Mouse (Mus musculus): ENCODE results near the gene Gm11492. TPM values are rescaled to one million over a fixed set of nuclear protein-coding genes. Genes with fewer than 3 reads are reported as not detected.

The Gm11492 gene
- total and polyA plus RNA-seq, 2 experiments from 2014 or later, result not detected

- ATAC-seq, result no peak
- DNase-seq (ENCODE audit: low spot score), result peak; percentile 7
- Histone ChIP-seq H3K36me3 (ENCODE audit: insufficient read depth, low read length) (no peaks in the 10 kb centered on the region), H3K27ac (no peak overlapping the region), H3K9me3 (ENCODE audit: low read length) (no peaks in the 10 kb centered on the region), H3K4me3 (ENCODE audit: low read length) (no peak overlapping the region), H3K4me1 (ENCODE audit: insufficient read depth, low read length) (no peaks in the 10 kb centered on the region), H3K27me3 (ENCODE audit: insufficient read depth, low read length) (no peaks in the 10 kb centered on the region), H3K4me2 (ENCODE audit: low read depth, low read length) (no peak overlapping the region), H3K9ac (replicated peaks; ENCODE audit: low read length) (no peak overlapping the region)
- 54% methylated on average over 6 of the region's 6 CpGs for WGBS
- TF ChIP-seq CTCF (IDR thresholded peaks at IDR 0.05; ENCODE audit: low read depth), result no peak
These were observed 34.8 kb upstream of the Gm11492 start for GRCm38 (mm10) chr11:87531695-87532094.

GRCm38 (mm10) chr11:87542285-87542684 lies 24.2 kb upstream of the Gm11492 start:
- Histone ChIP-seq H3K27ac (no peak overlapping the region), H3K9me3 (ENCODE audit: low read length) (no peaks in the 10 kb centered on the region), H3K36me3 (ENCODE audit: insufficient read depth, low read length) (no peaks in the 10 kb centered on the region), H3K4me2 (ENCODE audit: low read depth, low read length) (no peak overlapping the region), H3K9ac (replicated peaks; ENCODE audit: low read length) (no peak overlapping the region), H3K27me3 (ENCODE audit: insufficient read depth, low read length) (no peaks in the 10 kb centered on the region), H3K4me3 (ENCODE audit: low read length) (no peak overlapping the region), H3K4me1 (ENCODE audit: insufficient read depth, low read length) (peaks cover 3% of the 10 kb centered on the region; the same call in 1 of the 2 replicates)
- 40% methylated on average over 8 of the region's 8 CpGs for WGBS
- TF ChIP-seq CTCF (IDR thresholded peaks at IDR 0.05; ENCODE audit: low read depth), result no peak
- no peak for DNase-seq (ENCODE audit: low spot score)
- ATAC-seq, result no peak

- peak; percentile 34 for DNase-seq (ENCODE audit: low spot score)
- no peak for TF ChIP-seq CTCF (IDR thresholded peaks at IDR 0.05; ENCODE audit: low read depth)
- 30% methylated on average over 3 of the region's 3 CpGs for WGBS
These were observed 23.5 kb upstream of the Gm11492 start for GRCm38 (mm10) chr11:87542906-87543305.

GRCm38 (mm10) chr11:87553342-87553741 lies 13.1 kb upstream of the Gm11492 start:
- no peak overlapping the region for H3K9ac ChIP-seq (replicated peaks; ENCODE audit: low read length)
- ATAC-seq (no peak), DNase-seq (ENCODE audit: low spot score) (no peak)
- no peaks in the 10 kb centered on the region for H3K9me3 ChIP-seq (ENCODE audit: low read length)
- H3K27me3 ChIP-seq (ENCODE audit: insufficient read depth, low read length), result no peaks in the 10 kb centered on the region
- H3K4me2 ChIP-seq (ENCODE audit: low read depth, low read length), result no peak overlapping the region
- no peaks in the 10 kb centered on the region for H3K4me1 ChIP-seq (ENCODE audit: insufficient read depth, low read length)
- H3K36me3 ChIP-seq (ENCODE audit: insufficient read depth, low read length), result no peaks in the 10 kb centered on the region
- TF ChIP-seq CTCF (IDR thresholded peaks at IDR 0.05; ENCODE audit: low read depth), result no peak
- H3K27ac ChIP-seq, result no peak overlapping the region
- 76% methylated on average over 4 of the region's 4 CpGs for whole genome bisulfite sequencing
- no peak overlapping the region for H3K4me3 ChIP-seq (ENCODE audit: low read length)

More at GRCm38 (mm10) chr11:87542906-87543305, 23.5 kb upstream of the Gm11492 start:
- no peak overlapping the region for H3K4me3 ChIP-seq (ENCODE audit: low read length)
- peaks cover 3% of the 10 kb centered on the region; the same call in 1 of the 2 replicates for H3K4me1 ChIP-seq (ENCODE audit: insufficient read depth, low read length)
- no peaks in the 10 kb centered on the region for H3K27me3 ChIP-seq (ENCODE audit: insufficient read depth, low read length)
- no peak overlapping the region for H3K9ac ChIP-seq (replicated peaks; ENCODE audit: low read length)
- H3K4me2 ChIP-seq (ENCODE audit: low read depth, low read length), result no peak overlapping the region
- no peaks in the 10 kb centered on the region for H3K9me3 ChIP-seq (ENCODE audit: low read length)
- H3K27ac ChIP-seq, result no peak overlapping the region
- H3K36me3 ChIP-seq (ENCODE audit: insufficient read depth, low read length), result no peaks in the 10 kb centered on the region
- ATAC-seq, result no peak

GRCm38 (mm10) chr11:87554386-87554785 lies 12.1 kb upstream of the Gm11492 start:
- Histone ChIP-seq H3K36me3 (ENCODE audit: insufficient read depth, low read length) (no peaks in the 10 kb centered on the region), H3K4me1 (ENCODE audit: insufficient read depth, low read length) (no peaks in the 10 kb centered on the region), H3K4me2 (ENCODE audit: low read depth, low read length) (no peak overlapping the region), H3K4me3 (ENCODE audit: low read length) (no peak overlapping the region), H3K27ac (no peak overlapping the region), H3K27me3 (ENCODE audit: insufficient read depth, low read length) (no peaks in the 10 kb centered on the region), H3K9ac (replicated peaks; ENCODE audit: low read length) (no peak overlapping the region), H3K9me3 (ENCODE audit: low read length) (no peaks in the 10 kb centered on the region)
- WGBS, result 32% methylated on average over 5 of the region's 5 CpGs
- TF ChIP-seq CTCF (IDR thresholded peaks at IDR 0.05; ENCODE audit: low read depth), result no peak
- DNase-seq (ENCODE audit: low spot score) (no peak), ATAC-seq (no peak)

- no peak for TF ChIP-seq CTCF (IDR thresholded peaks at IDR 0.05; ENCODE audit: low read depth)
- WGBS, result 37% methylated on average over 2 of the region's 2 CpGs
- H3K4me1 ChIP-seq (ENCODE audit: insufficient read depth, low read length), result no peaks in the 10 kb centered on the region
- no peak overlapping the region for H3K4me2 ChIP-seq (ENCODE audit: low read depth, low read length)
- DNase-seq (ENCODE audit: low spot score), result no peak
- H3K27ac ChIP-seq, result no peak overlapping the region
- H3K4me3 ChIP-seq (ENCODE audit: low read length), result no peak overlapping the region
- H3K36me3 ChIP-seq (ENCODE audit: insufficient read depth, low read length), result no peaks in the 10 kb centered on the region
- H3K27me3 ChIP-seq (ENCODE audit: insufficient read depth, low read length), result no peaks in the 10 kb centered on the region
- no peak for ATAC-seq
- no peaks in the 10 kb centered on the region for H3K9me3 ChIP-seq (ENCODE audit: low read length)
- no peak overlapping the region for H3K9ac ChIP-seq (replicated peaks; ENCODE audit: low read length)
These were observed 11.2 kb upstream of the Gm11492 start for GRCm38 (mm10) chr11:87555106-87555703.

- TF ChIP-seq CTCF (IDR thresholded peaks at IDR 0.05; ENCODE audit: low read depth), result no peak
- no peaks in the 10 kb centered on the region for H3K27me3 ChIP-seq (ENCODE audit: insufficient read depth, low read length)
- H3K36me3 ChIP-seq (ENCODE audit: insufficient read depth, low read length), result no peaks in the 10 kb centered on the region
- no peak overlapping the region for H3K4me3 ChIP-seq (ENCODE audit: low read length)
- ATAC-seq (no peak), DNase-seq (ENCODE audit: low spot score) (no peak)
- H3K9ac ChIP-seq (replicated peaks; ENCODE audit: low read length), result no peak overlapping the region
- no peaks in the 10 kb centered on the region for H3K4me1 ChIP-seq (ENCODE audit: insufficient read depth, low read length)
- no peak overlapping the region for H3K4me2 ChIP-seq (ENCODE audit: low read depth, low read length)
- H3K27ac ChIP-seq, result no peak overlapping the region
- no peaks in the 10 kb centered on the region for H3K9me3 ChIP-seq (ENCODE audit: low read length)
- WGBS, result 75% methylated on average over 6 of the region's 6 CpGs
These were observed 5.2 kb upstream of the Gm11492 start for GRCm38 (mm10) chr11:87561208-87561607.

Data from hindbrain, postnatal 0 days (tissue).